Mouse (Mus musculus) c-Kit-positive CD71-negative TER-119-negative erythroid progenitor cells, embryonic 14.5 days (primary cell): ENCODE measurements around the gene Cep41.

Experiments
- DNase-seq: peaks from one replicate; pipeline ENCODE4 v3.0.0-alpha.2; 2013; ENCODE audit warnings: low read depth

Cep41 gene

DNA sequence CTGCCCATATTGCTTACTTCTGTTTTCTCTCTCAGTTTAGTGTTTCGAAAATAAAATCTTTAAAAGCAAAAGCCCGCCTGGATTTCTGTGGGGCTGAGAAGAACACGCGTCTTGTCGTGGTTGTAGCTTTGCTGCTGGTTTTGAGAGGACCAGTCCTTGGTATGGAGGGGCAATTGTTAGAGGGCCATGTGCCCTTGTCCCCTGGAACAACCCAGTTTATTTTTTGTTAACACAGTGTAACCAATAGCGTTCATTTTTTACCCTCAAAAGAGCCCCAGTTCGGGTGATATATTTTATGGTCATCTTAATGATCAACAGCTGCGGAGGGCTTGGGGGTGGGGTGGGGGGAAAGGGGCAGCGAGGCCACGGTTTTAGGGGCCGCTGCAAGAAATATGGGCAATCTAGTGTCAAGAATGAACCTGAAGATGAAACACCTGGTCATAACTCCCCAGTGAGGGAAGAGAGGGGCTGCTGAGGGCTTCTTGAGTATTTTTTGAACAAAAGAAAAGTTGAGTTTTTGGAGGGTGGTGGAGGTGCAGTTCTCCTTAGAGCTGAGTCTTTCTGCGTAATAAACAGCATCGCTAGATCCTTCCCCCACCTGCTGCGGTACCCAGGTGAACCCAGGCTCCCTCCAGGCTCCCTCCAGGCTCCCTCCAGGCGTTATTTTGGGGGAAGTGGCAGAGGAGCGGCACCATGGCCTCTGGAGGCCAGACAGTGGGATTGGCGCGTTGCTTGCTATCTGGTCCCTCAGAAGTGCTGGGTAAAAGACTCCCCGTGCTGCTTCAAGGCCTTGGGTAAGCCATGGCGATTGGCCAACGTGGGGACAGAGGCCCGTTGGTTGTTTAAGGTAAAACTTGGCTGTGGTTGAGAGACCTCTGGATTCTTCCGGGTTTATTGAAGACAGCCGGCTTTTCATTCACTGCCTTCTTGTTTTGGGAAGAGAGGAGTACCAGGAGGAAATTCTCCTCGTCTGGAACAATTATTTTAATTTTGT is 17.1 kb upstream of the Cep41 start:
- DNase-seq = no peak

DNA sequence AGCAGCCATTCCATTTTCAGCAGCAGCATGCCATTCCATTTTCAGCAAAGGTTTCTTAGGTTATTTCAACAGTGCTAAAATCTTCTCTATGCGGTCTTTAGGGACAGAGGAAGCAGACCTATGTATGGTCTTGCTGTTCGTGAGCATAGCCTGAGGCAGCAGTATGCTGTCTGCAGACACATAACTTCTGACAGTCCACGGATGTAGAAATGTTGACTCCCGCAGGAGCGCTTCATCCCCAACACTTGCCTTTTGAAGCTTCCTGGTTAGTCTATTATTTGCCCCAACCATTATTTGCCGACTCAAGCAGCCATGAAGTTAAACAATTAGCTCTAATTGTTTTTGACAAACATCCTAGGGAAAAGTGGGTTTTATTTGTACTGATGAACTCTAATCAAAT is 15.6 kb upstream of the Cep41 start:
- no peak for DNase-seq

DNA sequence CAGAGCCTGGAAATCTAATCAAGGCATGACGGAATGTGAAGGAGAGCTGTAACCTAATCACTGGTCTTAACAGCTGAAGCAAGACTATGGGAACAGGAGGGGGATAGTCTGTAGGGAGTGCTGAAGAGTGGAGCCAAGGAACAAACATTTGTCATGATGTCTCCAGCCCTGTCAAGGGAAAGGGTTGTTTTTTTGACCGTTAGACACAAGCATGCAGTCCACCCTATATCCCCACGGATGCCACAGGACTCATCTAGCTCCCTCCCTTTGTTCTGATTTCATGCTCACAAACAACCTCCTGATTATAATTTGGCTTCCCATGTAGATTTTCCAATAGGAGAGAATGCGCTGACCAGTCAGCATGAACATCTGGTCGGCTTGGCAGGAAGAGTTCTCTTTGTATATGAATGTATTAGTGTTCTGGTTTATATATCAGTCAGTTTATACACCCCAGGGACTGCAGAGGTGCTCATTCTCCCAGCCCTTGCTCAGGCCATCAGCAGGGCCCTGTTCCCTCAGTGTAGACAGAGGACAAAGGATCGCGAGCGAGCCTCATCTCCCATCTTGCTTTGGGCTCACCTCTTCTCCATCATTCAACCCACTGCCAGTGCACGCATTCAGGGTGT is 10.5 kb upstream of the Cep41 start:
- DNase-seq = no peak

DNA sequence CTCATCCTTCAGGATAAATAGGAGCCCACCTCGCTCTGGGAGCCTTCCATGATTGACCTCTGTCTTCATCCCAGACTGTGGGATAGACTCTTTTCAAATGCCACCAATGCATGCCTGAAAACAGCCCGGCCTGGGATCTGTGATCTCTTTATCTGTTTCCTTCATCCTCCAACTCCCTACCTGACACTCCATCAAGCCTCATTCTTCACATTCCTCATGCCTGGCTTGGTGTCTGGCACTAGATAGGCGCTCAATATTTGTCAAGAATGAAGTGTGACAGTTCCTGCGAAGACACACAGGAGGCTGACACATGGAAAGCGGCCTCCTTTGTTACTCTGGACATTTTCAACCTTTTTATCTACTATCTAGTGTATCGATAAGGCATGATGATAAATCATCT is 9.9 kb upstream of the Cep41 start:
- DNase-seq = no peak

DNA sequence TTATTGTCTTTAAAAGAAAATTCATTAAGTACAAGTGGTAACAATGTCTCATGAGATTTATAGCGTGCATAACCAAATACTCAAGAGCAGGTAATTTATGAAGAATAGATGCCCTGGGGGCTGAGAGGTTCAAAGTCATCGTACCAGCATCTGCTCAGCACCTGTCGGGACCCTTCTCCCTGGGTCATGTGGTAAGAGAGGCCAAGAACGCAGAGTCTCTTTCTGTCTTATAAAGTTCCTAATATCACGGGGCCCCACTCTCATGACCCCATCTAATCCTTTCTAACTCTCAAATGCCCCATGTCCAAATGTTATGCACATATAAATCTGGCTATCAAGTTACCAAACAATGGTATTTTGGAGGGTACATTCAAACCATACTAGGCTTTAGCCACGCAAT is 9.3 kb upstream of the Cep41 start:
- DNase-seq = no peak

DNA sequence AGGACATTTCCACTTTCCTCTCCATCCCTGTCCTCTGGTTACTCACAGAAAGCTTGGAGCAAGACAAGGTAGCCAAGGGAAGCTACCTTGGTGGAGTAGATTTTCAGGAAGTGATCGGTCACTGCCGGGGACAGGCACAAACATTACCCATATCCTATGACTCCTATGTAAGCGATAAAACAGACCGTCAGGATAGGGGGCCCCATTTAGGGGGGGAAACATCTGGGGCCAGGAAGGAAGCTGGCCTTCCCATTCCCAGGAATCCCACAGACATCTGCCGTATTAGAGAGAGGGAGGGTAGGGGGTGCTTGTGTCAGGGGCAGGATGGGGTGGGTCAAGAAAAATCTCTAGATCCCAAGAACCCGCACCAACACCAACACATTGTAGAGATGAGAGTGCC is 6.6 kb upstream of the Cep41 start:
- DNase-seq = no peak

DNA sequence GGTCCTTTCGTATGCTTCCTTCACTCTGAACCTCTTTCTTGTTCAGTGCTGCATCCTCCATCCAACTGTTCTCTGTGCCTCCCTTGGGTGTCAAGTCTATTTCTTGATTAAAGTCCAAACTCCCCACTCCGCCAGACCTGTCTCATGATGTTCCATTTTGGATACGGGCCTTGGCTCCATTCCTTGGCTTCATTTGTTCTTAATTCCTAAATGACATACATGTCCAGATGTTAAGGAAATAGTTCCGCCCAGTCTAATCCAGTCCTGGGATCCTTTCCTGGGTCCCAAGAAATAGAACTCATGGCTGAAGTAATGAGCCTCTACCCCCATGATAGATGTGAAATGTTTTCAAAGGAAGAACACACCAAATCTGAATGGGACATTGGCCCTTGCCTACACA is 4.5 kb upstream of the Cep41 start:
- DNase-seq = no peak

DNA sequence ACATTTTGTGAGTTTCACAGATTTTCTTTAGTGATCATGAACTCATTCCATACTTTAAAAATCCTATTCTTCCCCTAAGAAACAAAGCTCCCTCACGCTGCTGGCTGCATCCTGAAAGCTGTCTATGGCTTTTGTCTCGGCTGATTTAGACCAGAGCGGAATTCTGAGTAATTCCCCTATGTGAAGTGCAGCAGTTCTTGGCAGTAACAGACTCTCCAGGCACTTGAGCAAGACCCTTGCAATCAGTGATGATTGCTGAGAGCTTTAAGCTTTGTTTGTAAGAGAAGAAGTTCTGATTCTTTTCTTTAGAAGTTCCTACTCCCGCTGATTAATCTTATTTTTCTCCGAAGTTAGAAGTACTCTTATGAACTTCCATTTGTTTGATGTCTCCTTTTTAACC is 3.9 kb upstream of the Cep41 start:
- no peak for DNase-seq

DNA sequence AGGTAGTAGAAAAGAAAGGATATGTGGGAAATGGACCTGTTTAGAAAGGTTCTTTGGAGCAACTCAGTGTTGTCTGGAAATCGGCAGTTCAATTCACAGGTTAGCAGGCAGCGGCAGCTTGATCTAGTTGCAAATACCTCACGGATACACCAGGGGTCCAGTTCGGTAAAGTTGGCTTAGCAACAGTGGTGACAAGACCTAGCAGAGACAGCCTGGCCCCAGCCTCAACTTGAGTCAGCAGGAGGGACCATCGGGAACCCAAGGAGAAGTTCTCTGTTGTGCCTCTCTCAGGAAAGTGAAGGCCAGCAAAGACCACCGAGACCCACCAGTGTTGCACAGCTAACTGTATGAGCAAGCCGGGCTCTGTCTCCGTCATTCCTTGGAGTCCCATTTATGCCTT is 1.6 kb upstream of the Cep41 start:
- no peak for DNase-seq

DNA sequence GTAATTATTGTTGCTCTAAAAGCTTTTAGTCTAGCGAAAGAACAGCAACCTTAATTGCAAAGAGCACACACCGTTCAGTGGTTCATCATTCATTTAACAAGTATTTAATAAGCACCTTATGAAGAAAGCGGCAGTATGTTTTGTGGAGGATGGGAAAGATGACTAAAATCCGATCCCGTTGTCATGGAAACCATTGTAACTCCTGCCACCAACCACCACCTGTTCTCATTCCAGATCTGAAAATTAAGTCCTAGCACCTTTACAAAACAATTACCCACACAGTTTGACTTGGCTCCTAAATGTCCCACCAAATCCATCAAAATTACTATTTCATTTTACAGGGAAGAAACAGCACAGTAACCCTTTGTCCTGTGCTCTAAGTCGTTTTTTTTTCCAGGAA is 660 bp upstream of the Cep41 start:
- no peak for DNase-seq

DNA sequence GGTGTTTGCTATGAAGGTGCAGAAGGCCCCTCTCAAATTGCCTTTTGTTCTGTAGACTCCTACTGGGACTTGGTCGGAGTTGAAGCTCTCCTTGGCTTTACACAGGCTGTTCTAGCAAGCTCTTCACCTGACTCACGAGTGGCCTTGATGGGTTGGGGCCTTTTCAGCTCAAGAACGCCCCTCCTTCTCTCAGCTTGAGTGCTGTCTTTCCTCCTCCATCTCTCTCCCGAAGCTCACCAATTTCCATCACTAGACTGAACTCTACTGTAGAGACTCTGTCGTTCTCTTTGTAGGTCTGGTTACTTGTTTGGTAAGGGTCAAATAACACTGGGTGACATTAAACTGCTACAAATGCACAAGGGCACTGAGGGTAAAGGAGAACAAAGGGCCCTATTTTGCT is 723 bp downstream of the Cep41 start:
- no peak for DNase-seq

DNA sequence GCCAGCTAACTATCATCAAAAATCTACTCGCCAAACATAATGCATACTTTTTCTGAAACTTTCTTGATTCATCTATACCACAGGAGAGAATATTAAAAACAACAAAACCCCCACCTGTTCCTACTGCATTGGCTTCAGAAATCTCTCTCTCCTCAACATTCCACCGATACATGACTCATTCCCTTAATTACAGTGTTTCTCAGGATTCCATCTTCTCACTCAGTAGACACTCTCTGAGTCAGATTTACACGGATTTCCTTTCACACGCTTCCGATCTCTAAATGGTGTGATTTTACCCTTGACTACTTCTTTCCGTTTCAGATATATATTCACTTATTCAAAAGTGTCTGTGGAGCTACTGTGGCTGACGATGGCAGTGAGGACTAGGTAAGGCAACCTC is 6.4 kb downstream of the Cep41 start:
- no peak for DNase-seq

DNA sequence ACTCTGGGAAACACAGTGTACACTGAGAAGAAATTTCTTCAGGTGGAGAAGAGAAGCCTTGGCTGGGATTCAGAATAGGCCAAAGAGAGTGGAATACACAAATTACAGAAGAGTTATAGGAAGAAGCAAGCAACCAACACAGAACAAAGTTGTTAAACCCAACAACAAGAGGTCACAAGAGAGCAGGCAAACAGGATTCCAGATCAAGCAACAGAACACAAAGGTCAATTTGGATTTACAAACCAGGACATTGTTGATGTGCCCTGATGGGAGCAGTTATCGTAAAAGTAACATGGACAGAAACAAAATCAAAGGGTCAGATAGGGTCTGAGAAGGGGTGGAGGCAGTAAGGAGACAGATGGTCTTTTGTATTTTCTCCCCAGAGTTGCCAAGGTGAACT is 9.0 kb downstream of the Cep41 start:
- DNase-seq = no peak

DNA sequence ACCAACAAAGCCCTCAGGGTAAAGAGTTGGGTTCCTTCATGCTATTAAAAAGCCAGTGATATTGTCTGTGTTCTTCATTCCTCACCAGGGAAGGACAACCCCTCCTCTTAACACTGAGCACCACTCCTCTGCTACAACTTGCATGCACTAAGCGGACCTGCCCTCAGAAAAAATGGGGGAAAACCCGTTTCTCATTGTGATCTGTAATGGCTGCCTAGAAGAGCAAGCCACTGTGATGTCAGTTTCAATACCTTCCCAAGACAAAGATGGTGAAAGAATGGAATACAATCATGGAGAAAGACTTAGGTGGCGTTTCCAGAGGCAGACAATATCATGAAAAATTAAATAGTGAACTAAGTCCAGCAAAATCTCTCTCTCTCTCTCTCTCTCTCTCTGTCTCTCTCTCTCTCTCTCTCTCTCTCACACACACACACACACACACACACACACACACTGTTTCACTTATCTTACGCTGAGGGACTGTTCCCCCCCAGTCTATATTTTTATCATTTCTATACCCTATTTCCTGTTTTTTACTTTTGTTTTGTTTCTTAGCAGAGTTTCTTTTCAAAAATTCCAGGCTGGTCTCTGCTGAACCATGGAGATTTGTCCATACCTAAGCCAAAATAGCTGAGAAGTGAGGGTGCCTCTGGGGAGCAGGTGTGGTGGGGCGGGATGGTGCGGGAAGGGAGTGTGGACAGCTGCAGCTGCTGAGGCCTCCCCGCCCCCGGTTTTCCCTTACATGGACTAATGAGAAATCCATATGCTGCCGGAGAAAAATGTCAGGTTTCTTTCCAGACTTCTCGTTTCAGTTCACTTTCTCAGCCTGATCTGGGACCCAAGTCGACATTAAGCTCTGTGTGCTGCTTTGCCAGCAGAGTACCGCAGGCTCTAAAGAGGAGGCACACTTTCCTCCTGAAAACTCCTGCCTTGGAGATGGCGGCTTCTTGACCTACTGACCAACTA is 11.3 kb downstream of the Cep41 start:
- no peak for DNase-seq

DNA sequence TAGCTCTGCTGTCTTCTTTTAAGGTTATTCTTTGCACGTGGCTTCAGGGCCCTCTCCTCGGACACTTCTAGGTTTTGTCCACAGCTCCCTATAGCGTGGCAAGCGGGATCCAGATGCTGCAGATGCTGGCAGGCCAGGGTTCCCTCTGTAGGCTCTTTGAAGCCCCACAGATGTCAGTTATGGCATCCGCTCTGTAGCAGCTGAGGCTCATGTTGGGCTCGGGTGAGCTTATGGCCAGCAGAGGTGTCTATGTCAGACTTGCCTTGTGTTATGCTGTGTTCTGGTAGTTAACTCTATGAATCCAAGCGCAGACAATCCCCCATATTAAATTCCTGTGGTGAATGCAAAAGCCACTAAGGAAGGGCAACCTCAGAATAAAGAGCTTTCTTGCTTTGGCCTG is 13.1 kb downstream of the Cep41 start:
- DNase-seq = no peak

DNA sequence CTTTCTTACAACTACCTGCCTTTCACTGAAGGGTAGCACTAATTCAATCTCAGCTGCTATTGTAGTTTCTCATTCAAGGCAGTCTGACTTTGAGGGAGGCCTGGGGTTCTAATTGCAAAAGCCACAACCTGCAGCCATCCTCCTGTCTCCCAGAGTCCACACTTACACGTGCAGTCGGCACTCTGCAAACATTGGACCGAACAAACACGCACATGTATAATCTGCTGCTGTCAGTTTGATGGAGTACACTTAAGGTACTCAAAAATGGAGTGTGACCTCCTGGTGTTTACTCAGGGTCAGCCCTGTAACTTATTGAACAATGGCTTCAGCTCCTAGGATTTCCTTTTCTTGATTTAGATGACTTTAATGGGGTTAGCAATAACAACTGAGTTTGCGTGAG is 14.0 kb downstream of the Cep41 start:
- no peak for DNase-seq

DNA sequence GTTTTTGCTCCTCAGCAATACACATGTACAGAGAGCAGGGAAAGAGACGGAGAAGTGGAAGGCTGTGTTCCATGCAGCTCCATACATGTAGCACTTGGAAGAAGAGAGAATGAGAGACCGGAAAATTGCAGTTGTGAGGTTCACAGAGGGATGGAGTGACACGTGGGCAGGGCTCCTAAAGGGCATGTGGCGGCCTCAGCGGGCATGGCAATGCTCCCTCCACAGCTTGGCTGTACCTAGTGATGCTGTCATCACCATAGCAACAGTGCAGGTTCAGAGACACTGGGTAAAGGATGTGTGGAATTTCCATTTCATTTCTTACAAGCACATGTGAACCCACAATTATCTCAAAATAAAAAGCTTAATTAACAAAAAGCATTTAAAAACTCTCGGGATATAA is 15.1 kb downstream of the Cep41 start:
- DNase-seq = no peak

DNA sequence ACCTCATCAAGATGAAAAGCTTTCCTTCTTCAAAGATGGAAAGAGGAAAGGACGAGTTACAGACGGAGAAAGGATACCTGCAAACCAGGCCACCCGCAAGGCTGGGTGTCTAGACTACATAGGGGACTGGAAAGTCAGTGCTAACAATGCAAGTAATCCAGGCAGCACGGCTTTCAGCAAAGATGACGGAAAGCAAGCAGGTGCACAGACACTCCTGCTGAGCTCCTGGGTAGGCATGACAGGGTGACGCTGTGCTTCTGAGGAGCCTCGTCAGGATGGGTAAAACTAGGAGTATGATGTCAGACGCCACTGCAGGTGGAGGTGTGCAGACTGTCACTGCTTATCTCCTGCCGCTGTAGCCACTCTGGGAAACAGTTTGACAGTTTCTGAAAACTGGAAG is 16.0 kb downstream of the Cep41 start:
- no peak for DNase-seq

DNA sequence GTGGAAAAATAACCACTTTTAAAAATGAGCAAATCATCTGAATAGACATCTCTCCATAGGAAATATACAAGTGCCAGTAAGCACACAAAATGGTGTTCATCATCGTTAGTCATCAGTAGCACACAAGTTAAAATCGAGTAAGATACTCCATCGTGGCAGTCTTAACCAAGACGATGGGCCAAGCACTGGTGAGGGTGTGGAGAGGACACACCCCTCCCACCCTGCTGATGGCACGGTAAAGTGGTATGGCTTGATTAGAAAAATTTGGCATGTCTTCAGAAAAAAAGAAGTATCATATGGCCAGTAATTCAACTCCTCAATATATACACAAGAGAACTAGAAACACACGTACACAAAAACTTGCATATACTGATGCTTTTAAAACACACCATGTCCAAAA is 17.0 kb downstream of the Cep41 start:
- DNase-seq = no peak

DNA sequence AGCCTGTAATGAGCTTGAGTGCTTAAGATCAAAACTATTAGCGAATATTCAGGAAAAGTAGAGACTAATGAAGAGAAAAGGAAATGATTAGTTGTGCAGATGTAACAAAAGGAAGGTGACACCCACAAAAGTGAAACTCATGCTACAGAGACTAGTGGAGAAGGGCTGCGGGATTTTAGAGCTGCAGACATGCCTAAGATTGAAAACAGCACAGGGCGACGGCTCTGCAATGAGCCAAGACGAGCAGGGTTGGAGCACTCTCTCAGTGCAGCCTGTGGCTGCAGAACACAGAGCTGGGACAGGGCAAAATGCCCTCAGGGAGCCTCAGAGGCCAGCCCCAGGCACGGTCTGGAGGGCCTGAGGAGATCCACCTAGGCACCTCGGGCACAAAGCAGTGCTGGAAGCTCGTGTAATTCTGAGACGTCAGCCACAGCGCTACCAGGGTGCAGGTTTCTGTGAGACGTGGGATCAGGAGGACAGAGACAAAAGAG is 18.2 kb downstream of the Cep41 start:
- no peak for DNase-seq

DNA sequence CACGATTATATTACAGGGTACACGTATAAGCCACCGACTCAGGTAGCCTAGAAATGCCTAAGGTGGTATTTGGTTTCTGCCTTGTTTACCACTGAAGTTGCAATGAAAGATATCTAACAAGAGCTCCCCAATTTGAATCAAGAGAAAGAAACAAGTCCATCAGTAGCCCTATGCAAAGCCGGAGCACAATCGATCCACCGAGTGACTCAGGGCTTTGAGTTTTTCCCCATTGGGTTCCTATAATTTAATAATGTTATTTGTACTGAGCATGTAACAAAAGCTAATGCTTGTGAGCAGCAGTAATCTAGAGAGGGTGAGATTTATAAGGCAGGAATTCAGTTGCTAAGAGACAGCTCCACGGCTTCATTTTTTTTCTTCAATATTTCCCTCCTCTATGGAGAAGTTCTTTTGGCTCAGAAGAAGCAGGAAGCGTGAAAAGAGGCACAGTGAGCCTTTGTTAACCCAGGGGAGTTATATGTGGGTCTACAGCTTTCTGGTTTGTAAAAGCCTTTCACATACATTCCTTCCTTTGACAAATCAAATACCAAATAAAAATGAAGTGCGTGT is 18.8 kb downstream of the Cep41 start:
- no peak for DNase-seq
